ENCODE assay signal across 9 mouse cellular contexts in the genomic region with DNA sequence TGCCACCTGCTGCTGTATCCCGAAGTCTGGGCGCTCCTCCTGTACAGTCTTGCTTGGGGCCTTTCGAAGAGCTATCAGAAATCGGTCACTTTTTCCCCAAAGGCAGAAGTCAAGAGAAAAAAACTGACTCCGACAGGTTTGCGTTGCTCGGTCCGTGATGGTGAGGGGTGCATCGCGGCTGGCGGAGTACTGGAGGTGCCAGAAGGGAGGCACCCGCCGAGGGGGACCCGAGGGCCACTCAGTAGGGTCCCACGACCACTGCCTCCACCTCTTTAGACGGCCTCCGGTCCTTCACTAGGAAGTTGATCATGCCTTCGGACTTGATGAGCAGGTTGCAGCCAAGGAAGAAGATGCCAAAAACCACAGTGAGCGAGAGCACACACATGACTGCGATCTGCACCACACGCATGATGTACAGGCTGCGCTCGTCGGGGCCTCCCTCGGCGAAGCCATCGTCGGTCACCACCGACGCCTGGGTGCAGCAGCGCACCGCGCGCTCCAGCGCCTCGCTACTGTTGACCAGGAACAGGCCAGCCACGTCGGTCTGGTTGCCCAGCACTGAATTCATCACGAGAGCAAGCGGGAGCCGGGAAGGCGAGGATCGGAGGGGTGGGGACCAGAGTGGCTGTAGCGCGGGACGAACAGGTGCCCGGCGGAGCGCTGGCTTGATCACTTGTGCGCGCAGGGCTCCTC. TPM values are rescaled to one million over a fixed set of nuclear protein-coding genes. Genes with fewer than 3 reads are reported as not detected.
DNase-seq lines count a peak whose midpoint lies in the region; ATAC-seq and TF ChIP-seq lines count a peak whose summit lies in the region.
"Had no signal": no experiment of that assay in that cellular context is flagged by ENCODE, and none has a peak within 500 bp of the region (broad histone marks: within the 10 kb centered on the region; RNA-seq: fewer than 3 reads in every experiment).

No protein-coding gene starts in this region.

- TF ChIP-seq POLR2A in cerebellum, adult 2 months (IDR thresholded peaks at IDR 0.05; ENCODE audit: borderline replicate concordance, insufficient read depth, low read length): no peak

- H3K4me3 ChIP-seq in cerebellum, adult 2 months (replicated peaks; ENCODE audit: insufficient read depth, low read depth, low read length): peak overlapping the region; percentile 51
- peak overlapping the region; percentile 45 for H3K4me3 ChIP-seq in lung, embryonic 15.5 days
- H3K4me3 ChIP-seq in forebrain, embryonic 13.5 days: peak overlapping the region; percentile 61
- H3K4me3 ChIP-seq in limb, embryonic 13.5 days: peak overlapping the region; percentile 52
- H3K4me3 ChIP-seq in neural tube, embryonic 14.5 days (ENCODE audit: low read depth, low read length): peak overlapping the region; percentile 51
- H3K4me3 ChIP-seq: myocyte had no signal

- peak; percentile 72 for ATAC-seq in lung, embryonic 15.5 days (ENCODE audit: borderline replicate concordance, extremely low read depth, low FRiP score, low TSS enrichment)
- ATAC-seq in forebrain, embryonic 13.5 days: peak; percentile 76
- ATAC-seq in limb, embryonic 13.5 days (ENCODE audit: low FRiP score, low read depth): peak; percentile 64
- ATAC-seq in neural tube, embryonic 14.5 days (ENCODE audit: low read depth): peak; percentile 78

- no peaks in the 10 kb centered on the region for H3K36me3 ChIP-seq in lung, embryonic 15.5 days
- no peaks in the 10 kb centered on the region for H3K36me3 ChIP-seq in forebrain, embryonic 13.5 days (ENCODE audit: poor library complexity, severe bottlenecking)
- no peaks in the 10 kb centered on the region for H3K36me3 ChIP-seq in limb, embryonic 13.5 days
- no peaks in the 10 kb centered on the region for H3K36me3 ChIP-seq in neural tube, embryonic 14.5 days (ENCODE audit: control insufficient read depth, insufficient read depth, low read length)

- no peaks in the 10 kb centered on the region for H3K9me3 ChIP-seq in lung, embryonic 15.5 days
- no peaks in the 10 kb centered on the region for H3K9me3 ChIP-seq in forebrain, embryonic 13.5 days (replicated peaks)
- H3K9me3 ChIP-seq in limb, embryonic 13.5 days: no peaks in the 10 kb centered on the region
- no peaks in the 10 kb centered on the region for H3K9me3 ChIP-seq in neural tube, embryonic 14.5 days (ENCODE audit: control insufficient read depth, low read length)

- peak overlapping the region; percentile 84 for H3K4me2 ChIP-seq in lung, embryonic 15.5 days
- H3K4me2 ChIP-seq in forebrain, embryonic 13.5 days: peak overlapping the region; percentile 69
- H3K4me2 ChIP-seq in limb, embryonic 13.5 days (replicated peaks): peak overlapping the region; percentile 77
- H3K4me2 ChIP-seq in neural tube, embryonic 14.5 days (ENCODE audit: low read depth, low read length): peak overlapping the region; percentile 89

- H3K27me3 ChIP-seq in cerebellum, adult 2 months (ENCODE audit: control insufficient read depth, insufficient read depth, low read length): no peaks in the 10 kb centered on the region
- peaks cover 16% of the 10 kb centered on the region for H3K27me3 ChIP-seq in lung, embryonic 15.5 days
- H3K27me3 ChIP-seq in forebrain, embryonic 13.5 days: no peaks in the 10 kb centered on the region
- H3K27me3 ChIP-seq in limb, embryonic 13.5 days: peaks cover 22% of the 10 kb centered on the region
- H3K27me3 ChIP-seq in neural tube, embryonic 14.5 days (ENCODE audit: control insufficient read depth, insufficient read depth, low read length): no peaks in the 10 kb centered on the region

- peaks cover 9% of the 10 kb centered on the region for H3K4me1 ChIP-seq in cerebellum, adult 2 months (ENCODE audit: control insufficient read depth, insufficient read depth, low read length)
- H3K4me1 ChIP-seq in lung, embryonic 15.5 days: peaks cover 11% of the 10 kb centered on the region; the same call in 1 of the 2 replicates
- H3K4me1 ChIP-seq in forebrain, embryonic 13.5 days: peaks cover 25% of the 10 kb centered on the region
- peaks cover 14% of the 10 kb centered on the region; the same call in 1 of the 2 replicates for H3K4me1 ChIP-seq in limb, embryonic 13.5 days
- peaks cover 4% of the 10 kb centered on the region; the same call in 1 of the 2 replicates for H3K4me1 ChIP-seq in neural tube, embryonic 14.5 days (ENCODE audit: control insufficient read depth, insufficient read depth, low read length)

- no peak overlapping the region for H3K27ac ChIP-seq in cerebellum, adult 2 months (ENCODE audit: insufficient read depth, low read length)
- peak overlapping the region; percentile 74 for H3K27ac ChIP-seq in lung, embryonic 15.5 days
- H3K27ac ChIP-seq in forebrain, embryonic 13.5 days: peak overlapping the region; percentile 88
- H3K27ac ChIP-seq in limb, embryonic 13.5 days: peak overlapping the region; percentile 69; the same call in 1 of the 2 replicates
- peak overlapping the region; percentile 57 for H3K27ac ChIP-seq in neural tube, embryonic 14.5 days (ENCODE audit: low read depth, low read length)

- no peak for TF ChIP-seq CTCF in cerebellum, adult 2 months (IDR thresholded peaks at IDR 0.05; ENCODE audit: borderline replicate concordance, insufficient read depth, low read depth, low read length)

- DNase-seq in cerebellum, adult 2 months: no peak
- DNase-seq in cerebellum, adult 9-10 months: no peak
- no peak for DNase-seq in lung, postnatal 14 days
- DNase-seq in cerebellum, postnatal 4 days (ENCODE audit: low spot score in 2 of 2): no peak

- 2% methylated on average over 51 of the region's 51 CpGs for WGBS in cerebellum, adult 2 months
- 2% methylated on average over 51 of the region's 51 CpGs for WGBS in lung, embryonic 15.5 days
- under 1% methylated on average over 51 of the region's 51 CpGs for WGBS in forebrain, embryonic 13.5 days
- WGBS in limb, embryonic 13.5 days: 2% methylated on average over 51 of the region's 51 CpGs
- under 1% methylated on average over 51 of the region's 51 CpGs for WGBS in neural tube, embryonic 14.5 days

- H3K9ac ChIP-seq in lung, embryonic 15.5 days: peak overlapping the region; percentile 41
- peak overlapping the region; percentile 76 for H3K9ac ChIP-seq in forebrain, embryonic 13.5 days
- peak overlapping the region; percentile 68 for H3K9ac ChIP-seq in limb, embryonic 13.5 days
- peak overlapping the region; percentile 65 for H3K9ac ChIP-seq in neural tube, embryonic 14.5 days (replicated peaks; ENCODE audit: low read depth, low read length)

RNA-seq across cellular contexts. Expression of gene Rprm, which starts 0.5 kb away (rescaled TPM):
- 6.6 and 7.0 TPM in 2 replicates for polyA plus RNA-seq in cerebellum, adult 2 months (2012; rRNA removed)
- polyA plus RNA-seq in lung, embryonic 15.5 days (2015; fragmentation: Nextera tagmentation; extraction: Ambion mirVana): 8.2 and 9.2 TPM in 2 replicates
- 176 and 177 TPM in 2 replicates for polyA plus RNA-seq in forebrain, embryonic 13.5 days (2015; fragmentation: Nextera tagmentation; extraction: Ambion mirVana)
- polyA plus RNA-seq in limb, embryonic 13.5 days (2015; fragmentation: Nextera tagmentation; extraction: Ambion mirVana): 92.6 and 110 TPM in 2 replicates
- polyA plus RNA-seq in neural tube, embryonic 14.5 days (2014; fragmentation: Nextera tagmentation; extraction: Ambion mirVana): 74.2 and 84.9 TPM in 2 replicates
